Mouse (Mus musculus): ENCODE measurements around the gene Cnnm3. TPM values are rescaled to one million over a fixed set of nuclear protein-coding genes. Genes with fewer than 3 reads are reported as not detected.

Cnnm3 gene
- total RNA-seq, 2 experiments from 2014 or later: 20.8 to 28.9 TPM

DNA sequence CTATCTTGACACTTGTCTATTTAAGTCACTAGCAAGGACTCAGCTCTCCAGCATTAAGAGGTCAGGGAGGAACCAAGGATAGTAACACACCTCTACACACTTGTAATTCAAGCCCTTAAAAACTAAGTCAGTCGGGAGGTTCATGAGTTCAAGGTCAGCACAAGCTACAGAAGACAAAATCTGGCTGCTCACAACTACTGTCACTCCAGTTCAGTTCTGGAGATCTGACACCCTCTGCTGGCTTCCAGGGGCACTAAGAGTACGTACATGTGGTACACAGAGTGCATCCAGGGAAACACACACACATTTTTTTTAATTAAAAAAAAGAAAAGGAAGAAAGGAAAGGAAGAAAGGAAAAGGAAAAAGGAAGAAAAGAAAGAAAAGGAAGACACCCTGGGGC lies 14.9 kb upstream of the Cnnm3 start:
- DNase-seq (ENCODE audit: low spot score in 2 of 2): no peak

DNA sequence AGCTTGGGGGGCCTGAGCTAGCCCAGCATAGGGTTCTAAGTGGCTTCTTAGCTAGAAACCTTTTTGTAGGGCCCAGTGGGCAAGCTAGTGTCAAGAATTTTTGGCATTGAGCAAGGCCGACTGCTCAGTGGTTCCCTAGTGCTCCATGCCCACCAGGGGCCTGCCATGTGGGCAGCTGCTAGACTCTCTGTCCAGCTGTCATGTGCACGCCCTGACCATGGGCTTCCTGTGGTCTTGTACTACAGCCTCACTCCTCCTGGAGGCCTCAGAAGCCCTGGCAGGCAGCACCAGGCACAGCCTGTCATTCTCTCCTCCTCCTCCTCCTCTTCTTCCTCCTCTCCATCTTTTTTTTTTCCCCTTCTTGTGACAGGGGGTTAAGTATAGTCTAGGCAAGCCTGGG lies 14.4 kb upstream of the Cnnm3 start:
- DNase-seq (ENCODE audit: low spot score in 2 of 2): no peak

- DNase-seq (ENCODE audit: low spot score in 2 of 2): peak; percentile 70 to 76
Observed at GRCm38 (mm10) chr1:36501261-36501660, 10.4 kb upstream of the Cnnm3 start.

DNA sequence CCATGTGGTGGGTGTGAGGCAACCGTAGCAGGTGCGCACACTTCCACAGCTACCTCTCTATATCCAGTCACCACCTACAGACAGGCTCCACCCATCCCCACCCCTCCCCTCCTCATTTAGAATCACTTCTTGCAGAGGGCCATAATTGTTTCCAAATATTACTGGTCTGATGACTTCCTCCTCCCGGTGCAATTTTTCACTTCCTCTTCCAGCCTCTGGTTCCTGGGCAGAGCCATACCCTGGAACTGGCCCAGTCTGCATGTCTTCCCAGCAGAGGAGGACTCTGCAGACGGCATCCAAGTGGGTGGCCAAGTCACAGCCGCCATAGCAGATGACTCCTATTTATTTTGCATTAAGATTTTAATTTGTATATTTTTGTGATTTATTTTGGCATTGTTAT lies 3.4 kb upstream of the Cnnm3 start:
- DNase-seq (ENCODE audit: low spot score in 2 of 2): no peak

DNA sequence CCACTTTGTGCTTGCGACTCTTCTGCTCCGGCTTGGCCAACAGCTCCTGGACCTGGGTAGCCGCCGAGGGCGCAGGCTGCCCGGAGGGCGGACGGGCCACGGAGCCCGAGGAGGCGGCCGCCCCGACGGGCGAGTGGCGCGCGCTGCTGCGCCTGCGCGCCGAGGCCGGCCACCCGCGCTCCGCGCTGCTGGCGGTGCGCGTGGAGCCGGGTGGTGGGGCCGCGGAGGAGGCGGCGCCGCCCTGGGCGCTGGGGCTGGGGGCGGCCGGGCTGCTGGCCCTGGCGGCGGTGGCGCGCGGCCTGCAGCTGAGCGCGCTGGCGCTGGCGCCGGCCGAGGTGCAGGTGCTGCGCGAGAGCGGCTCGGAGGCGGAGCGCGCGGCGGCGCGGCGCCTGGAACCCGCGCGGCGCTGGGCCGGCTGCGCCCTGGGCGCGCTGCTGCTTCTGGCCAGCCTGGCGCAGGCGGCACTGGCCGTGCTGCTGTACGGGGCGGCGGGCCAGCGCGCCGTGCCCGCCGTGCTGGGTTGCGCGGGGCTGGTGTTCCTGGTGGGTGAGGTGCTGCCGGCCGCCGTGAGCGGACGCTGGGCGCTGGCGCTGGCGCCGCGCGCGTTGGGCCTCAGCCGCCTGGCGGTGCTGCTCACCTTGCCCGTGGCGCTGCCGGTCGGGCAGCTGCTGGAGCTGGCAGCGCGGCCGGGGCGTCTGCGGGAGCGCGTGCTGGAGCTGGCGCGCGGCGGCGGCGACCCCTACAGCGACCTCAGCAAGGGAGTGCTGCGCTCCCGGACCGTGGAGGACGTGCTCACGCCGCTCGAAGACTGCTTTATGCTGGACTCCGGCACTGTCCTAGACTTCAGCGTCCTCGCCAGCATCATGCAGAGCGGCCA lies 660 bp downstream of the Cnnm3 start:
- DNase-seq (ENCODE audit: low spot score in 2 of 2): peak; percentile 41 to 56

GRCm38 (mm10) chr1:36512966-36513280 lies 1.3 kb downstream of the Cnnm3 start:
- no peak for DNase-seq (ENCODE audit: low spot score in 2 of 2)

GRCm38 (mm10) chr1:36513310-36513709 lies 1.6 kb downstream of the Cnnm3 start:
- no peak for DNase-seq (ENCODE audit: low spot score in 2 of 2)

GRCm38 (mm10) chr1:36513718-36514117 lies 2.1 kb downstream of the Cnnm3 start:
- no peak for DNase-seq (ENCODE audit: low spot score in 2 of 2)

GRCm38 (mm10) chr1:36518259-36518658 lies 6.6 kb downstream of the Cnnm3 start:
- no peak for DNase-seq (ENCODE audit: low spot score in 2 of 2)

- no peak for DNase-seq (ENCODE audit: low spot score in 2 of 2)
Observed at GRCm38 (mm10) chr1:36519626-36520025, 8.0 kb downstream of the Cnnm3 start.

DNA sequence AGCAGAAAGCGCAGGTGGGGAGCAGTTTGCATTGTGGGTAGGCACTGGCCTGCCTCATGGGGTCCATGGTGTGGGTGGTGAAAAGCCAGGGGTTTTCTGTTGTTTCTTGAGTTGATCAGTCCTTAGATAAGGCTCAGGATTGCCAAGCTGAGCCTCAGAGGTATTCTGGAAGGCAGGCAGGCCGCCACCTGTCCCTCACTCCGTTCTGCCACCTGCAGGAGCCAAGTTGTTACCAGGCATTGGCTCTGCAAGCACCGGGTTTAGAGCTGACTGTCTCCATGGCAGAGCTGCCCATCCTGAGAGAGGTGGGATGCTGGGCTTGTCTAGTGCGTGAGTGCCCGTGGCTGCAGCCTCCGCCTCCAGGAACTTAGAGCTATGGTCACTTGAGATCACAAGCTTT lies 10.5 kb downstream of the Cnnm3 start:
- no peak for DNase-seq (ENCODE audit: low spot score in 2 of 2)

DNA sequence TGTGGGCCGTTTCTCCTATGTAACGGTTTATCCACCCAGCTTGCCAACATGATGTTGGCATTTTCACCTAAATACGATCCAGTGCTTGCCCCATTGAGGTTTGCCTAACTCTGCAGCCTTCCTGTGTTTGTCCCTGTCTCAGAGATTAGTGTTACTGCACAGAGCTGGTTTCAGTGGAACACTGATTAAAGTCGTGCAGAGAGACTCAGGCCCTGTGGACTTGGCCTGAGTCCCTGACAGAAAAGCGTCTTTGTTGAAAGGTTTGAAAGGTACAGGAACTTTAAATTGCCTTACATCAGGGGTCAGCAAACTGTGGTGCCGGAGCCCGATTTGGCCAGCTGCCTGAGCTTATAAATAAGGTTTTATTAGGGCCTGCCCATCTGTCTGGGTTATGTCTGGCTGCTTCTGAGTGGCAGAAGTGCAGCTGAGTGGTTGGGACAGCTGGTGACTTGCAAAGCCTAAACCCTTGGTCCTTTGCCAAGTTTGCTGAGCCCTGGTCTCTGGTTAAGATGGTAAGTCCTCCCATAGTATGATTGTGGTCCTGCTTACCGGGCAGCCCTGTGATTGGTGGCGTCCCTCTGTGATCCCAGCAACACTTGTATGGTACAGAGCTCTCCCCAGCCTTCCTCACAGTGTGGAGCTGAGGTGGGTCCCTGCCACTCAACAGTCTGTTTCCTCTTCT lies 11.8 kb downstream of the Cnnm3 start:
- no peak for DNase-seq (ENCODE audit: low spot score in 2 of 2)

- DNase-seq (ENCODE audit: low spot score in 2 of 2): no peak
Observed at GRCm38 (mm10) chr1:36524058-36524457, 12.4 kb downstream of the Cnnm3 start.

DNA sequence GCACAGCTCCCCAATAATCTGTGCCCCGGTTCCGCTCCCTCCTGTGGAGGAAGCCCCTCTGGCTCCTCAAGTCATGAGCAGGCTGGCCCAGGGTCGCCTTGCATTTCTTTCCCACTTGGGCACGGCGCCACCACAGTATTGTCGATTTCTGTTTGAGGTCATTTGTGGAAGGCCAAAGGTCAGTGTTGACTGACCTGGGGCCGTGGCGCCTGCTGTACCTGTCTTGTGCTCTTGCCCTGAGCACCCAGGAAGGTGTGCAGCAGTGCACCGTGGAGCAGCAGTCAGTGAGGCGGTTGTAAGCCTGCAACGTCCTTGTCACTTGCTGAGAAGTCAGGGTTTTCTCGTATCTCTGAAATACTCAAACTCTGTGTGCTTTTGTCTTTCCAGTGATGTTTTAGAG lies 14.1 kb downstream of the Cnnm3 start:
- no peak for DNase-seq (ENCODE audit: low spot score in 2 of 2)

- DNase-seq (ENCODE audit: low spot score in 2 of 2): no peak
Observed at GRCm38 (mm10) chr1:36526903-36527302, 15.2 kb downstream of the Cnnm3 start.

DNA sequence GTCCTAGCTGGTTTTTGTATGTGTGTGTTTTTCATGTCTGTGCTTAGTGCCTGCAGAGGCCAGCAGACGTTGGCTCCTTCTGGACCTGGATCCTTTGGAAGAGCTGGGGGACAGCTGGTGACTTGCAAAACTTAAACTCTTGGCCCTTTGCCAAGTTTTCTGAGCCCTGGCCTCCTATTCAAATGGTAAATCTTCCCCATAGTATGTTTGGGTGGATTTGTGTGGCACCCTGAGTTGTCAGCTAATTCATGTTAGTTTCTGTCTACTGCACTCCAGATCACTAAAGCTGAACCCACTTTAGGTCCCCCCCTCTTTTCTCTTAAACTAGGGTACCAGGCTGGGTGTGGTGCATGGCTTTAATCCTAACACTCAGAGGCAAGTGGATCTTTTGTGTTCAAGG lies 16.7 kb downstream of the Cnnm3 start:
- DNase-seq (ENCODE audit: low spot score in 2 of 2): no peak

GRCm38 (mm10) chr1:36529274-36529673 lies 17.6 kb downstream of the Cnnm3 start:
- no peak for DNase-seq (ENCODE audit: low spot score in 2 of 2)

DNA sequence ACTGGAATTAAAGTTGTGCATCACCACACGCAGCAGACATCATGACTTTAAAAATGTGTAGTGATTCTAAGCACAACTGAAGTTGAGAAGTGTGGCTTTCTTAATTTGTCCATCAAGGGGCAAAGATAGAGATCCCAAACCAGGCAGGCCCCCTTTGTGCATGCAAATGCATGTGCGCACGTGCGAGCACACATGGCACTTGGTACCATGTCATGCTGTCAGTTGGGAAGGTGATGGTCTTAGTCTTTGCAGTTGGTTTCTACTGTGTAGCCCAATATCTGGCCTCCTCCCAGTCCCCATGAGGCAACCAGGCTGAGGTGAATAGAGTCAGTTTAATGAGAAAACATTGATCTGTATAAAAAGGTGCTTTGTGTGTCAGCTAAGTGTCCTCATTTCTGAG lies 18.2 kb downstream of the Cnnm3 start:
- no peak for DNase-seq (ENCODE audit: low spot score in 2 of 2)

DNA sequence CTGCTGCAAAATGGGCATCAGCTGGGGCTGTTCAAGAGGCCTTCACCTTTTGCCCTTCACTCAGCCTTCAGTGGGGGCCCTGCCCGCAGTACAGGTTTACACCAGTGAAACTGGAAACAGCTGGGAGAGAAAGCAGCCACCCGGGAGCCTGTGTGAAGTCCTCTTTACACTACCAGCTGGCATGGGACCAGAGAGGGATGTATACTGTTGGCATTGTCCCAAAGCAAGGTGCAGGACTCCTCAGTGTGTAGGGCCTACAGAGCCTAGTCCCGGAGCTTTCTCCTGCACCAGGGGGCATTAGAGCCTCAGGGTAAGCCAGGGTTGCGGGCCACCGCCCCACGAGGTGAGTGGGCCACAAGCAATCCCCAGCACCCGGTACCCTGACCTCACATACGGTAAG lies 18.8 kb downstream of the Cnnm3 start:
- no peak for DNase-seq (ENCODE audit: low spot score in 2 of 2)

DNA sequence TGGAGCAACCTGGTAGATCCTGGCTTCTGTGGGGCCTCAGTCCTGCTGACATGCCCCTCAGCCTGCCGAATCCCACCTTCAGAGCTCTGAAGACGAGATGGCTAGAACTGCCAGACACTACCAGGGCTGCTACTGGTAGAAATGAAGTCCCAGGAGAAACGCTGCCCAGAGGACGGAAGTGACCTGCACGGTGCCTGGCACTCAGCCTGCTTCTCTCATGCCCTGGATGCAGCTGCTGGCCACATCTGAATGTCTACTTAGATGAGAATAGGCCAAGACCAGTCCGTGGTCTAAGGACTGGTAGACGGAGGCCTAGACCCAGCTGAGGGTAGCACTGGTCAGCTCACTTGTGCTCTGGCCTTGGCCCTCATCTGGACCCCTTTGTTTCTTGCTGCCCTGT lies 19.3 kb downstream of the Cnnm3 start:
- DNase-seq (ENCODE audit: low spot score in 2 of 2): no peak

DNA sequence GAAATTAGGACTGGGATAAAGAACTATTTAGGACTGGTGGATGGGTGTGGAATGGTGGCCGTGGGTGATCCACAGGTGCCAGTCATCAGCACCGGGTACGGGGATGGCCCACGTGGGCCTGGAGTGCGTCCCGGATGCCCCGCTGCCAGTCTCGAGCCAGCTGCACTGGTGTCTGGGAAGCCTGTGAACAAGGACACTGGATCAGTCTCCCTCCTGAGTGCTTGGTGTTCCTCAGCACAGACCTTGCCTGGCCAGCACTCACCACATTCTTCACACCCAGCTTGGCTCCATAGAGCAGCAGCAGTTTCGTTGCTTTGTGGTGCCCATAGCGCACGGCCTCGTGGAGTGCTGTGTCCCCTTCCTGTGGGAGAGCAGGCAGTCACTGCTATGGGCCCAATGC lies 19.8 kb downstream of the Cnnm3 start:
- no peak for DNase-seq (ENCODE audit: low spot score in 2 of 2)

DNA sequence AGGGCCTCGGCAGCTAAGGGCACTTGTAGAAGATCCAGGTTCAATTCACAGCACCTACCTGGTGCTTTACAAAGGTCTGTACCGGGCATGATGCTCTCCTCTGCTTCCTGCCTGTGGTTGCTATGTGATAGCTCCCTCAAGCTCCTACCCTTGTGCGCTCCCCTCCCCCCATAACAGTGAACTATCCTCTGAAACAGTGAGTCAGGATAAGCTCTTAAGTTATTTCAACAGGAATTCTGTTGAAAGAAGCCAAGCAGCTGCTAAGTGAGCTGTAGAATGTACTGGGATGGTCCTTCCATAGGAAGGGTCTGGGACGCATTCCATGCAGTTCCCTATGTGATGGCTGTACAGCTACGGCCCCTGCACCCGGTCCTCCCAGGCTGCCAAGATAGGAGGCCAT lies 21.9 kb downstream of the Cnnm3 start:
- DNase-seq (ENCODE audit: low spot score in 2 of 2): no peak

- DNase-seq (ENCODE audit: low spot score in 2 of 2): no peak
Observed at GRCm38 (mm10) chr1:36534595-36535058, 23.0 kb downstream of the Cnnm3 start.
